Mouse (Mus musculus) forebrain, embryonic 16.5 days (tissue): Measurements from ENCODE around the gene Fdxacb1. TPM values are rescaled to one million over a fixed set of nuclear protein-coding genes. Genes with fewer than 3 reads are reported as not detected.
A peak's percentile ranks its signal among the peaks of the same experiment; 100 is the strongest.

Experiments
- ATAC-seq: fragments of 200-750 bp; cut with Nextera tagmentation; 2 replicates; pipeline ENCODE4 v1.8.0; 2017; ENCODE audit warnings: mild to moderate bottlenecking, moderate library complexity
- H3K27ac ChIP-seq: fragments of 300-500 bp; sonication (generic); 2 replicates; pipeline ENCODE4 v1.5.1; 2014; ENCODE audit warnings: low read length, control low read depth
- H3K27me3 ChIP-seq: fragments of 300-500 bp; sonication (generic); replicated peaks from 2 replicates; pipeline ENCODE4 v1.6.1; 2014; ENCODE audit warnings: low read length; ENCODE audit not compliant: control insufficient read depth, insufficient read depth
- H3K36me3 ChIP-seq: fragments of 300-500 bp; sonication (generic); 2 replicates; pipeline ENCODE4 v1.6.1; 2014; ENCODE audit not compliant: control insufficient read depth, insufficient read depth
- H3K4me1 ChIP-seq: fragments of 300-500 bp; sonication (generic); replicated peaks from 2 replicates; pipeline ENCODE4 v1.6.1; 2014; ENCODE audit warnings: low read length; ENCODE audit not compliant: control insufficient read depth, insufficient read depth
- H3K4me2 ChIP-seq: fragments of 300-500 bp; sonication (generic); 2 replicates; pipeline ENCODE4 v1.6.1; 2014; ENCODE audit warnings: mild to moderate bottlenecking, low read length, control low read depth
- H3K4me3 ChIP-seq: fragments of 300-500 bp; sonication (generic); replicated peaks from 2 replicates; pipeline ENCODE4 v1.5.1; 2014; ENCODE audit warnings: mild to moderate bottlenecking, low read length, control low read depth
- H3K9ac ChIP-seq: fragments of 300-500 bp; sonication (generic); replicated peaks from 2 replicates; pipeline ENCODE4 v1.6.1; 2014; ENCODE audit warnings: low read depth, low read length, control low read depth
- H3K9me3 ChIP-seq: fragments of 300-500 bp; sonication (generic); 2 replicates; pipeline ENCODE4 v1.6.1; 2016; ENCODE audit warnings: low read length; ENCODE audit not compliant: control insufficient read depth
- WGBS: fragments of 180-500 bp; shearing (Covaris S2); extraction: QIAGEN DNeasy Blood & Tissue Kit; methylation state at CpG from one replicate; pipeline ENCODE4 v1.1.7; 2014; 5-methylcytosine and 5-hydroxymethylcytosine counted together
- polyA plus RNA-seq: library from polyadenylated mRNA; unstranded; fragments of >200 nt; fragmentation: Nextera tagmentation; extraction: Ambion mirVana; gene quantifications from 2 replicates; pipeline ENCODE4 v1.2.1, GENCODE M21; 2015

Gene Fdxacb1
- polyA plus RNA-seq, 1 experiment from 2014 or later: 13.3 TPM

- Histone ChIP-seq H3K9ac (no peak overlapping the region), H3K27ac (no peak overlapping the region), H3K4me1 (no peaks in the 10 kb centered on the region), H3K4me3 (no peak overlapping the region), H3K27me3 (no peaks in the 10 kb centered on the region), H3K4me2 (no peak overlapping the region), H3K9me3 (no peaks in the 10 kb centered on the region), H3K36me3 (no peaks in the 10 kb centered on the region)
- WGBS: 59% methylated on average over 6 of the region's 6 CpGs
- no peak for ATAC-seq
Measured at GRCm38 (mm10) chr9:50761520-50762243, 6.4 kb upstream of the Fdxacb1 start.

GRCm38 (mm10) chr9:50763331-50763730 is 4.7 kb upstream of the Fdxacb1 start:
- no peak overlapping the region for H3K4me3 ChIP-seq
- H3K4me2 ChIP-seq: no peak overlapping the region
- H3K4me1 ChIP-seq: peaks cover 5% of the 10 kb centered on the region
- H3K9ac ChIP-seq: no peak overlapping the region
- WGBS: 74% methylated on average over 1 of the region's 1 CpGs
- H3K36me3 ChIP-seq: no peaks in the 10 kb centered on the region
- H3K27me3 ChIP-seq: no peaks in the 10 kb centered on the region
- H3K9me3 ChIP-seq: no peaks in the 10 kb centered on the region
- no peak for ATAC-seq
- no peak overlapping the region for H3K27ac ChIP-seq

GRCm38 (mm10) chr9:50767531-50768106 is 417 bp upstream of the Fdxacb1 start:
- H3K9me3 ChIP-seq: no peaks in the 10 kb centered on the region
- peak overlapping the region; percentile 93 for H3K4me2 ChIP-seq
- no peaks in the 10 kb centered on the region for H3K27me3 ChIP-seq
- peak overlapping the region; percentile 79 for H3K9ac ChIP-seq
- 6% methylated on average over 17 of the region's 17 CpGs for WGBS
- peak overlapping the region; percentile 81 for H3K4me3 ChIP-seq
- peak overlapping the region; percentile 84 for H3K27ac ChIP-seq
- ATAC-seq: no peak
- no peaks in the 10 kb centered on the region for H3K36me3 ChIP-seq
- H3K4me1 ChIP-seq: peaks cover 5% of the 10 kb centered on the region

- Histone ChIP-seq H3K27me3 (no peaks in the 10 kb centered on the region), H3K9ac (no peak overlapping the region), H3K4me1 (peaks cover 15% of the 10 kb centered on the region), H3K36me3 (no peaks in the 10 kb centered on the region), H3K4me3 (no peak overlapping the region), H3K27ac (no peak overlapping the region), H3K9me3 (no peaks in the 10 kb centered on the region), H3K4me2 (no peak overlapping the region)
- ATAC-seq: no peak
- 79% methylated on average over 2 of the region's 2 CpGs for WGBS
Measured at GRCm38 (mm10) chr9:50770011-50770410, 2.0 kb downstream of the Fdxacb1 start.

GRCm38 (mm10) chr9:50774026-50774462 is 6.0 kb downstream of the Fdxacb1 start:
- Histone ChIP-seq H3K27me3 (no peaks in the 10 kb centered on the region), H3K36me3 (no peaks in the 10 kb centered on the region), H3K9me3 (no peaks in the 10 kb centered on the region), H3K4me3 (peak overlapping the region; percentile 4; the same call in 1 of the 2 replicates), H3K9ac (no peak overlapping the region), H3K4me1 (peaks cover 18% of the 10 kb centered on the region), H3K4me2 (peak overlapping the region; percentile 75), H3K27ac (peak overlapping the region; percentile 18; the same call in 1 of the 2 replicates)
- WGBS: 80% methylated on average over 4 of the region's 4 CpGs
- ATAC-seq: no peak

- WGBS: under 1% methylated on average over 51 of the region's 51 CpGs
- Histone ChIP-seq H3K4me3 (peak within 1 kb of the TSS; percentile 94), H3K4me1 (peaks cover 18% of the 10 kb centered on the region)
Measured at GRCm38 (mm10) chr9:50774991-50775612, 7.1 kb downstream of the Fdxacb1 start, which contains the start of the genes Alg9 and 1110032A03Rik. TSS of gene Alg9 (plus strand) at chr9:50775019. TSS of gene 1110032A03Rik (minus strand) at chr9:50775520.

GRCm38 (mm10) chr9:50775662-50776126 is 7.7 kb downstream of the Fdxacb1 start:
- WGBS: 0% methylated on average over 30 of the region's 30 CpGs
- Histone ChIP-seq H3K9me3 (no peaks in the 10 kb centered on the region), H3K4me2 (peak overlapping the region; percentile 75), H3K27ac (peak overlapping the region; percentile 91), H3K4me3 (peak overlapping the region; percentile 94), H3K36me3 (peaks cover 3% of the 10 kb centered on the region), H3K27me3 (no peaks in the 10 kb centered on the region), H3K4me1 (peaks cover 18% of the 10 kb centered on the region), H3K9ac (peak overlapping the region; percentile 93)
- no peak; the same call in 1 of the 2 replicates for ATAC-seq

More at GRCm38 (mm10) chr9:50774991-50775612, 7.1 kb downstream of the Fdxacb1 start, which contains the start of the genes Alg9 and 1110032A03Rik:
- H3K27me3 ChIP-seq: no peaks in the 10 kb centered on the region
- peak within 1 kb of the TSS; percentile 93 for H3K9ac ChIP-seq
- H3K9me3 ChIP-seq: no peaks in the 10 kb centered on the region
- ATAC-seq: peak; percentile 91
- H3K27ac ChIP-seq: peak within 1 kb of the TSS; percentile 91
- H3K36me3 ChIP-seq: 0 out of 2 replicates have a peak, but pooled peaks cover 2% of the 10 kb centered on the region
- peak within 1 kb of the TSS; percentile 75 for H3K4me2 ChIP-seq

- Histone ChIP-seq H3K27me3 (no peaks in the 10 kb centered on the region), H3K4me1 (peaks cover 18% of the 10 kb centered on the region), H3K9me3 (no peaks in the 10 kb centered on the region), H3K4me2 (peak overlapping the region; percentile 75), H3K9ac (peak overlapping the region; percentile 93), H3K4me3 (peak overlapping the region; percentile 94), H3K27ac (no peak overlapping the region), H3K36me3 (peaks cover 8% of the 10 kb centered on the region)
- WGBS: 63% methylated on average over 11 of the region's 11 CpGs
- no peak for ATAC-seq
Measured at GRCm38 (mm10) chr9:50776162-50776760, 8.2 kb downstream of the Fdxacb1 start.

GRCm38 (mm10) chr9:50782155-50782554 is 14.1 kb downstream of the Fdxacb1 start:
- Histone ChIP-seq H3K36me3 (peaks cover 33% of the 10 kb centered on the region), H3K27me3 (no peaks in the 10 kb centered on the region), H3K27ac (no peak overlapping the region), H3K4me2 (no peak overlapping the region), H3K4me1 (no peaks in the 10 kb centered on the region), H3K4me3 (no peak overlapping the region), H3K9me3 (no peaks in the 10 kb centered on the region), H3K9ac (no peak overlapping the region)
- ATAC-seq: no peak
- 71% methylated on average over 2 of the region's 2 CpGs for WGBS
